Mouse (Mus musculus) NIH3T3 (cell line): ENCODE results near the gene Ovch2.

Experiments
- DNase-seq: peaks from one replicate; pipeline ENCODE4 v3.0.0-alpha.2; 2012; ENCODE audit warnings: low read depth

Gene Ovch2

GRCm38 (mm10) chr7:107744454-107744853 is 56.6 kb downstream of the Ovch2 start:
- no peak for DNase-seq

- DNase-seq = no peak
Measured at GRCm38 (mm10) chr7:107742963-107743465, 58.0 kb downstream of the Ovch2 start.

GRCm38 (mm10) chr7:107738726-107739125 is 62.3 kb downstream of the Ovch2 start:
- no peak for DNase-seq

GRCm38 (mm10) chr7:107733162-107733561 is 67.8 kb downstream of the Ovch2 start:
- DNase-seq = no peak
